Comparison of ENCODE assay signal across 8 mouse cellular contexts in the genomic region with DNA sequence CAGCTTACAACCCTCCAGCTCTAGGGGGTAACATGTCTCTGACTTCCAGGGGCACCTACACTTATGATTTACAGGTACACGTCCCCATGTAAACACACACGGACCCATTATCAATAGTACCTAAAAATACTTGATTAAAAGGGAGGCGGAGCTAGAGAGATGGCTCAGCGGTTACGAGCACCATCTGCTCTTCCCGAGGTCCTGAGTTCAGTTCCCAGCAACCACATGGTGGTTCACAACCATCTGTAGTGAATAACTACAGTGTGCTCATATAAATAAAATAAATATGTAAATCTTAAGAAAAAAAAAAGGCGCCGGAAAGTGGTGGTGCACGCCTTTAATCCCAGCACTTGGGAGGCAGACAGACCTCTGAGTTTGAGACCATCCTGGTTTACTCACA. TPM values are rescaled to one million over a fixed set of nuclear protein-coding genes. Genes with fewer than 3 reads are reported as not detected.
A peak's percentile ranks its signal among the peaks of the same experiment; 100 is the strongest.
DNase-seq lines count a peak whose midpoint lies in the region; ATAC-seq and TF ChIP-seq lines count a peak whose summit lies in the region.

No protein-coding gene starts in this region.

- ATAC-seq in embryonic facial prominence, embryonic 15.5 days (ENCODE audit: insufficient number of reproducible peaks, low FRiP score, low TSS enrichment, low read depth): peak; percentile 20; the same call in 1 of the 2 replicates
- no peak for ATAC-seq in limb, embryonic 11.5 days (ENCODE audit: insufficient number of reproducible peaks, low FRiP score, low TSS enrichment, low read depth)
- ATAC-seq in neural tube, embryonic 14.5 days (ENCODE audit: low read depth): no peak; the same call in 1 of the 2 replicates

- peak overlapping the region; percentile 38 for H3K4me3 ChIP-seq in lung, adult 2 months (replicated peaks; ENCODE audit: extremely low read depth, low read depth, low read length)
- peak overlapping the region; percentile 50 for H3K4me3 ChIP-seq in embryonic facial prominence, embryonic 15.5 days (replicated peaks)
- H3K4me3 ChIP-seq in limb, embryonic 11.5 days (ENCODE audit: low read depth, low read length): peak overlapping the region; percentile 55
- peak overlapping the region; percentile 57 for H3K4me3 ChIP-seq in neural tube, embryonic 14.5 days (ENCODE audit: low read depth, low read length)

- no peaks in the 10 kb centered on the region for H3K9me3 ChIP-seq in embryonic facial prominence, embryonic 15.5 days (replicated peaks)
- H3K9me3 ChIP-seq in limb, embryonic 11.5 days (ENCODE audit: control insufficient read depth, low read length): no peaks in the 10 kb centered on the region
- no peaks in the 10 kb centered on the region for H3K9me3 ChIP-seq in neural tube, embryonic 14.5 days (ENCODE audit: control insufficient read depth, low read length)

- H3K4me2 ChIP-seq in embryonic facial prominence, embryonic 15.5 days (replicated peaks): peak overlapping the region; percentile 52
- peak overlapping the region; percentile 39 for H3K4me2 ChIP-seq in limb, embryonic 11.5 days (ENCODE audit: low read depth, severe bottlenecking)
- H3K4me2 ChIP-seq in neural tube, embryonic 14.5 days (ENCODE audit: low read depth, low read length): peak overlapping the region; percentile 38

- H3K9ac ChIP-seq in embryonic facial prominence, embryonic 15.5 days: no peak overlapping the region
- no peak overlapping the region for H3K9ac ChIP-seq in limb, embryonic 11.5 days (ENCODE audit: low read length)
- H3K9ac ChIP-seq in neural tube, embryonic 14.5 days (replicated peaks; ENCODE audit: low read depth, low read length): no peak overlapping the region

- H3K27me3 ChIP-seq in embryonic facial prominence, embryonic 15.5 days: no peaks in the 10 kb centered on the region
- H3K27me3 ChIP-seq in limb, embryonic 11.5 days (ENCODE audit: control insufficient read depth, insufficient read depth, low read length): no peaks in the 10 kb centered on the region
- no peaks in the 10 kb centered on the region for H3K27me3 ChIP-seq in neural tube, embryonic 14.5 days (ENCODE audit: control insufficient read depth, insufficient read depth, low read length)

- DNase-seq in lung, adult 2 months: no peak
- no peak for DNase-seq in lung, adult 18-20 months
- DNase-seq in limb, embryonic 11.5 days (ENCODE audit: low spot score): no peak
- DNase-seq in layer of hippocampus, postnatal 14 days (ENCODE audit: low spot score in 2 of 2): no peak
- no peak for DNase-seq in thymus, postnatal 0 days (ENCODE audit: low spot score)
- no peak for DNase-seq in adrenal gland, adult (ENCODE audit: inconsistent age in 2 of 2, low spot score in 1 of 2)

- 35% methylated on average over 9 of the region's 9 CpGs for WGBS in lung, adult 2 months
- WGBS in embryonic facial prominence, embryonic 15.5 days: 18% methylated on average over 9 of the region's 9 CpGs
- WGBS in limb, embryonic 11.5 days: 19% methylated on average over 9 of the region's 9 CpGs
- WGBS in neural tube, embryonic 14.5 days: 21% methylated on average over 9 of the region's 9 CpGs

- peak overlapping the region; percentile 91 for H3K27ac ChIP-seq in embryonic facial prominence, embryonic 15.5 days (replicated peaks)
- no peak overlapping the region for H3K27ac ChIP-seq in limb, embryonic 11.5 days (replicated peaks; ENCODE audit: low read depth, low read length)
- H3K27ac ChIP-seq in neural tube, embryonic 14.5 days (ENCODE audit: low read depth, low read length): peak overlapping the region; percentile 77

- 0 out of 2 replicates have a peak, but pooled peaks cover 4% of the 10 kb centered on the region for H3K36me3 ChIP-seq in embryonic facial prominence, embryonic 15.5 days
- H3K36me3 ChIP-seq in limb, embryonic 11.5 days (ENCODE audit: control insufficient read depth, insufficient read depth, low read length): 0 out of 2 replicates have a peak, but pooled peaks cover 2% of the 10 kb centered on the region
- H3K36me3 ChIP-seq in neural tube, embryonic 14.5 days (ENCODE audit: control insufficient read depth, insufficient read depth, low read length): no peaks in the 10 kb centered on the region

- peaks cover 2% of the 10 kb centered on the region for H3K4me1 ChIP-seq in lung, adult 2 months (ENCODE audit: control insufficient read depth, insufficient read depth, low read length)
- no peaks in the 10 kb centered on the region for H3K4me1 ChIP-seq in embryonic facial prominence, embryonic 15.5 days
- no peaks in the 10 kb centered on the region for H3K4me1 ChIP-seq in limb, embryonic 11.5 days (ENCODE audit: control insufficient read depth, insufficient read depth, low read length)
- H3K4me1 ChIP-seq in neural tube, embryonic 14.5 days (ENCODE audit: control insufficient read depth, insufficient read depth, low read length): peaks cover 7% of the 10 kb centered on the region; the same call in 1 of the 2 replicates

- TF ChIP-seq POLR2A in lung, adult 2 months (IDR thresholded peaks at IDR 0.05; ENCODE audit: borderline replicate concordance, extremely low read depth, low read depth, low read length): no peak

- no peak for TF ChIP-seq CTCF in lung, adult 2 months (IDR thresholded peaks at IDR 0.05; ENCODE audit: insufficient read depth, low read length)

RNA-seq across cellular contexts. Expression of a gene that starts 0.5 kb away (rescaled TPM):
- polyA plus RNA-seq in lung, adult 2 months (2012; rRNA removed): 44.6 and 56.1 TPM in 2 replicates
- polyA plus RNA-seq in embryonic facial prominence, embryonic 15.5 days (2015; fragmentation: Nextera tagmentation; extraction: Ambion mirVana): 534 and 566 TPM in 2 replicates
- 520 and 540 TPM in 2 replicates for polyA plus RNA-seq in limb, embryonic 11.5 days (2014; fragmentation: Nextera tagmentation; extraction: Ambion mirVana)
- polyA plus RNA-seq in neural tube, embryonic 14.5 days (2014; fragmentation: Nextera tagmentation; extraction: Ambion mirVana): 292 and 307 TPM in 2 replicates
- total RNA-seq in layer of hippocampus, postnatal 14 days (2021): 100 to 1,000 TPM; 319 to 320 TPM
- polyA plus RNA-seq in thymus, postnatal 0 days (2015; fragmentation: Nextera tagmentation; extraction: Ambion mirVana): 905 and 976 TPM in 2 replicates

RNA-seq across cellular contexts. Expression of a gene that starts 24.5 kb away (rescaled TPM):
- 2.9 and 4.7 TPM in 2 replicates for polyA plus RNA-seq in lung, adult 2 months (2012; rRNA removed)
- polyA plus RNA-seq in embryonic facial prominence, embryonic 15.5 days (2015; fragmentation: Nextera tagmentation; extraction: Ambion mirVana): 16.6 and 17.6 TPM in 2 replicates
- 21.8 and 22.4 TPM in 2 replicates for polyA plus RNA-seq in limb, embryonic 11.5 days (2014; fragmentation: Nextera tagmentation; extraction: Ambion mirVana)
- polyA plus RNA-seq in neural tube, embryonic 14.5 days (2014; fragmentation: Nextera tagmentation; extraction: Ambion mirVana): 32.4 and 33.6 TPM in 2 replicates
- total RNA-seq in layer of hippocampus, postnatal 14 days (2021): 10 to 100 TPM; 19.1 to 19.3 TPM
- 21.7 and 25.0 TPM in 2 replicates for polyA plus RNA-seq in thymus, postnatal 0 days (2015; fragmentation: Nextera tagmentation; extraction: Ambion mirVana)

RNA-seq across cellular contexts. Expression of a gene that starts 37.0 kb away (rescaled TPM):
- polyA plus RNA-seq in lung, adult 2 months (2012; rRNA removed): not detected in 2 replicates
- polyA plus RNA-seq in embryonic facial prominence, embryonic 15.5 days (2015; fragmentation: Nextera tagmentation; extraction: Ambion mirVana): not detected in 2 replicates
- not detected in 2 replicates for polyA plus RNA-seq in limb, embryonic 11.5 days (2014; fragmentation: Nextera tagmentation; extraction: Ambion mirVana)
- not detected in 2 replicates for polyA plus RNA-seq in neural tube, embryonic 14.5 days (2014; fragmentation: Nextera tagmentation; extraction: Ambion mirVana)
- total RNA-seq in layer of hippocampus, postnatal 14 days (2021): not detected
- 0.59 and 1.0 TPM in 2 replicates for polyA plus RNA-seq in thymus, postnatal 0 days (2015; fragmentation: Nextera tagmentation; extraction: Ambion mirVana)

RNA-seq across cellular contexts. Expression of a gene that starts 40.9 kb away (rescaled TPM):
- polyA plus RNA-seq in lung, adult 2 months (2012; rRNA removed): 2.3 and 2.9 TPM in 2 replicates
- polyA plus RNA-seq in embryonic facial prominence, embryonic 15.5 days (2015; fragmentation: Nextera tagmentation; extraction: Ambion mirVana): 14.1 and 16.5 TPM in 2 replicates
- polyA plus RNA-seq in limb, embryonic 11.5 days (2014; fragmentation: Nextera tagmentation; extraction: Ambion mirVana): 24.9 and 26.3 TPM in 2 replicates
- 31.3 and 32.7 TPM in 2 replicates for polyA plus RNA-seq in neural tube, embryonic 14.5 days (2014; fragmentation: Nextera tagmentation; extraction: Ambion mirVana)
- 10 to 100 TPM; 13.0 to 15.5 TPM for total RNA-seq in layer of hippocampus, postnatal 14 days (2021)
- 21.6 and 26.4 TPM in 2 replicates for polyA plus RNA-seq in thymus, postnatal 0 days (2015; fragmentation: Nextera tagmentation; extraction: Ambion mirVana)
